Mouse (Mus musculus) G1E (cell line): ENCODE measurements around the gene Tbl1xr1. TPM values are rescaled to one million over a fixed set of nuclear protein-coding genes. Genes with fewer than 3 reads are reported as not detected.

Source experiments
- ATAC-seq: 2 replicates; pipeline ENCODE4 v1.8.0; 2016; ENCODE audit warnings: mild to moderate bottlenecking; ENCODE audit not compliant: insufficient number of reproducible peaks, poor library complexity, low FRiP score, severe bottlenecking; ENCODE audit errors: extremely low read depth
- DNase-seq: peaks from one replicate; pipeline ENCODE4 v3.0.0; 2012; ENCODE audit warnings: low spot score
- H3K27me3 ChIP-seq: 2 replicates; pipeline ENCODE4 v1.6.1; 2012; ENCODE audit warnings: mild to moderate bottlenecking, low read length, inconsistent platforms; ENCODE audit not compliant: insufficient read depth
- H3K36me3 ChIP-seq: replicated peaks from 2 replicates; pipeline ENCODE3; 2012; ENCODE audit warnings: mild to moderate bottlenecking, inconsistent platforms
- H3K4me1 ChIP-seq: 2 replicates; pipeline ENCODE4 v1.6.1; 2012; ENCODE audit warnings: low read depth, low read length, inconsistent platforms, mixed read lengths; ENCODE audit not compliant: insufficient read depth
- H3K4me3 ChIP-seq: 2 replicates; pipeline ENCODE4 v1.5.1; 2012; ENCODE audit warnings: low read depth, mild to moderate bottlenecking, inconsistent platforms, low read length, moderate library complexity, mixed read lengths
- H3K9me3 ChIP-seq: replicated peaks from 2 replicates; pipeline ENCODE4 v1.6.1; 2012; ENCODE audit warnings: inconsistent platforms
- CTCF ChIP-seq: IDR thresholded peaks from 2 replicates; pipeline ENCODE4 v1.5.1; 2012; ENCODE audit warnings: low read depth, low read length, inconsistent platforms, mixed read lengths
- GATA1 ChIP-seq: IDR thresholded peaks from 2 replicates; pipeline ENCODE4 v1.6.1; 2012; ENCODE audit warnings: borderline replicate concordance, low read length, inconsistent platforms, mixed read lengths
- GATA2 ChIP-seq: IDR thresholded peaks from 2 replicates; pipeline ENCODE4 v1.6.1; 2012; ENCODE audit warnings: low read depth, low read length, inconsistent platforms, borderline replicate concordance
- POLR2AphosphoS5 ChIP-seq: IDR thresholded peaks from 2 replicates; pipeline ENCODE4 v1.6.1; 2012; ENCODE audit warnings: low read depth, low read length, inconsistent platforms; ENCODE audit not compliant: insufficient replicate concordance
- TAL1 ChIP-seq: conservative IDR thresholded peaks from 2 replicates; pipeline ENCODE4 v1.6.1; 2012; ENCODE audit warnings: low read depth, low read length, inconsistent platforms, mixed read lengths
- polyA plus RNA-seq: library from polyadenylated mRNA; stranded (reverse); fragments of >175 nt; gene quantifications from 2 replicates; pipeline ENCODE4 v1.2.3, GENCODE M21; 2012
- total RNA-seq, 2 experiments: library from RNA; stranded (forward) in 1 of 2; stranded (reverse) in 1 of 2; fragments of 200-1000 nt in 1 of 2; fragments of >200 nt in 1 of 2; fragmentation: Nextera tagmentation in 1 of 2; gene quantifications; 2 replicates each; pipeline ENCODE4 v1.2.3; 2014 to 2017

Gene Tbl1xr1
- total and polyA plus RNA-seq, 3 experiments, result 25.9 to 95.8 (median 53.5) TPM

DNA sequence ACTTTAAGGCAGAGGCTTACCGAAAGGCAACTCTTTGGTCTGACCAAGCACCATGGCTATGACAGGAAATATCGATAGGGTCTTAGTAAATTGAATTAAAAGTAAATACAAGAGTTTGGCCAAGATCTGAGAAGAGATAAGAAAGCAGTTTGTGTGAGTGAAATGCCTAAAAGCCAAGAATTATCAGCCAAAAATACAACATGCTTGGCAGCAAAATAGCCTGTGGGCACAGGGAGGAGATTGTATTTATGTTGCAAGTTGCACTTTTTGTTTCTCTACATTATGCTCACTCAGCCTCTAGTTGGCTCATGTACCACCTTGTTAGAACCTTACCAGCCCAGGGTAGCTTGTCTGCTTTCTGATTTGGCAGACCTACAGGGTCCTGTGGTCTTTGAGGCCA lies 91.4 kb downstream of the Tbl1xr1 start:
- TF ChIP-seq CTCF (no peak), GATA1 (no peak), GATA2 (no peak), TAL1 (no peak), POLR2AphosphoS5 (no peak)
- H3K36me3 ChIP-seq, result peaks cover 52% of the 10 kb centered on the region
- no peak for DNase-seq
- no peaks in the 10 kb centered on the region for H3K27me3 ChIP-seq
- ATAC-seq, result no peak
- no peaks in the 10 kb centered on the region for H3K9me3 ChIP-seq
- H3K4me1 ChIP-seq, result peaks cover 17% of the 10 kb centered on the region
- no peak overlapping the region for H3K4me3 ChIP-seq

DNA sequence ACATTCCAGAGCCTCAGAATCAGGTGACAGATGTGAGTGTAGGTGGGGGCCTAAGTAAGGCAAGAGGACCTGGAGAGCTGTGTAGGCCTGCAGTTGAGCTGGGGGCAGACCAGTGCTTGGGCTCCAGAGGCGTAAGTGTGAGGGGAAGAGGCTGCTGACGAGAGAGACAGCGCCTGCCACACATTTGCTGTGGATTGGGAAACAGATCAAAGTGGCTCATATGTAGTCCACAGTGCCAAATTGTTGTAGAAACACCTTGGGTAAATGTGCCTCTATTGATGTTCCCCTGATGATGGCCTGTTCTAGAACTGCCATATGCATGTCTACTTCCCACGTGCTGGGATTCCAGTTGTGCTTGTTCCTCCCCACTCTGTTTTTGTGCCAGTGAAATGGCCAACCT lies 92.0 kb downstream of the Tbl1xr1 start:
- H3K9me3 ChIP-seq, result no peaks in the 10 kb centered on the region
- no peak for ATAC-seq
- H3K36me3 ChIP-seq, result peaks cover 49% of the 10 kb centered on the region
- TF ChIP-seq TAL1, result no peak
- TF ChIP-seq CTCF, result no peak
- no peak for TF ChIP-seq GATA1
- TF ChIP-seq POLR2AphosphoS5, result no peak
- TF ChIP-seq GATA2, result no peak
- H3K27me3 ChIP-seq, result no peaks in the 10 kb centered on the region
- peaks cover 21% of the 10 kb centered on the region for H3K4me1 ChIP-seq
- DNase-seq, result no peak
- no peak overlapping the region for H3K4me3 ChIP-seq

- Histone ChIP-seq H3K9me3 (no peaks in the 10 kb centered on the region), H3K4me1 (peaks cover 21% of the 10 kb centered on the region), H3K36me3 (peaks cover 39% of the 10 kb centered on the region), H3K4me3 (no peak overlapping the region), H3K27me3 (no peaks in the 10 kb centered on the region)
- ATAC-seq (no peak), DNase-seq (no peak)
- no peak for TF ChIP-seq POLR2AphosphoS5
- no peak for TF ChIP-seq GATA1
- TF ChIP-seq GATA2, result no peak
- TF ChIP-seq CTCF, result no peak
- TF ChIP-seq TAL1, result no peak
These were observed 95.1 kb downstream of the Tbl1xr1 start for GRCm38 (mm10) chr3:22171526-22171925.

DNA sequence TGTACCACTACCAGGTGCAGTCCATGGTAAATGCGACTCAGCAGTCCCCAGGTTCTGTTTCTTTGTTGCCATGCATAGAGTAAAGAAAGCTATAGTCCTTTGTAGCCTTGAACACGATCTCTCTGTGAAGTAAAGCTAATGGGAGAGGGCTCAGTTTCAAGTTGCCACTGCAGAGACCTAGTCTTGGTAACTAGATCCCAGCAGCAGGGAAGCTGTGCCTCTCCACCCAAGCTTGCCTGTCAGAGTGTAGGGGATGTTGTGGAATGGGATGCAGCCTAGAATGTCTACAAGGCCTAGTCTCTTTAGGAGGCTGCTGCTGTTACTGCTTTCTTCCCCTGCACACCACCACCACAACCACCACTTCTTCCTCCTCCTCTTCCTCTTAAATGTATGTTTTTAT lies 96.0 kb downstream of the Tbl1xr1 start:
- DNase-seq (no peak), ATAC-seq (no peak)
- peaks cover 21% of the 10 kb centered on the region for H3K4me1 ChIP-seq
- H3K27me3 ChIP-seq, result no peaks in the 10 kb centered on the region
- peaks cover 35% of the 10 kb centered on the region for H3K36me3 ChIP-seq
- H3K4me3 ChIP-seq, result no peak overlapping the region
- no peaks in the 10 kb centered on the region for H3K9me3 ChIP-seq
- TF ChIP-seq GATA1, result no peak
- no peak for TF ChIP-seq POLR2AphosphoS5
- TF ChIP-seq GATA2, result no peak
- no peak for TF ChIP-seq CTCF
- TF ChIP-seq TAL1, result no peak

DNA sequence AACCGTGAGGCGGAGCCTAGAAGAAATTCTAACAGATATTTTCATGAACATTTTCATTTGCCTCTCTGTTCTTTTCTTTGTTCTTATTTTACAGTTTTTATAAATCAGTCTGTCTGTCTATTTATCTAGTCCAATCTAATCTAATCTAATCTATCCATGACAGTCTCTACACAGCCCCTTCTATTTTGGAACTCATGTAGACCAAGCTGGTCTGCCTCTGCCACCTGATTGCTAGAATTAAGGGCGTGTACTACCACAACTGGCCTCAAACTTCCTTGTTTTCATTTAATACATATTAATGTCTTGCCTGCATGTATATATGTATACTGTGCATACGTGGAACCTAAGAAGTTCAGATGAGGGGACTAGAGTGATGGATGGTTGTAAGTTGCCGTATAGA lies 96.7 kb downstream of the Tbl1xr1 start:
- ATAC-seq, result peak; percentile 34; the same call in 1 of the 2 replicates
- TF ChIP-seq GATA1 (no peak), GATA2 (no peak), CTCF (no peak), TAL1 (no peak), POLR2AphosphoS5 (no peak)
- no peak overlapping the region for H3K4me3 ChIP-seq
- H3K27me3 ChIP-seq, result no peaks in the 10 kb centered on the region
- no peak for DNase-seq
- H3K9me3 ChIP-seq, result no peaks in the 10 kb centered on the region
- peaks cover 21% of the 10 kb centered on the region for H3K4me1 ChIP-seq
- H3K36me3 ChIP-seq, result peaks cover 36% of the 10 kb centered on the region

DNA sequence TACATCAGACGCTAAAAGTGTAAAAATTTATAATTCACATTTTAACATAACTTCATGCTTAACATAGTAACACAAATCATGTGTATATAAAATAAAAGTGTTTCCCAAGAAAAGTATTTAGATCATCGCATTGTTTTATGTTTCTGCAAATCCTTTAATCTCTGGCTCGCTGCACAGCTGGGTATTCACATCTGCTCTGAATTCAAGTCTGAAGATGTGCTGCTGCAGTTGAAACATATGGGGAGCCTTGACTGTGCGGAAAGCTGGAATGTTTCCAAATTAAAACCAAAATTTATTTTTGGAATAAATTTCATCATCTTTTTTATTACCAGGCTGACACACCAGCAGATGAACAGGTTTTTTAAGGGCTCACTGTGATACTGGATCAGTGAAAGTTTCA lies 97.8 kb downstream of the Tbl1xr1 start:
- Histone ChIP-seq H3K4me3 (no peak overlapping the region), H3K9me3 (no peaks in the 10 kb centered on the region), H3K27me3 (no peaks in the 10 kb centered on the region), H3K36me3 (peaks cover 32% of the 10 kb centered on the region), H3K4me1 (peaks cover 18% of the 10 kb centered on the region)
- no peak for DNase-seq
- TF ChIP-seq GATA2 (no peak), TAL1 (no peak), POLR2AphosphoS5 (no peak), CTCF (no peak), GATA1 (no peak)
- ATAC-seq, result no peak
